Mouse (Mus musculus): ENCODE data around the gene Hcn3.

GRCm38 (mm10) chr3:89208736-89209135 is 48.7 kb upstream of the Hcn3 start:
- TF ChIP-seq POLR2AphosphoS5 (IDR thresholded peaks at IDR 0.05; ENCODE audit: insufficient replicate concordance, low read depth, low read length) (no peak), CTCF (IDR thresholded peaks at IDR 0.05; ENCODE audit: low read depth, low read length) (no peak), GATA2 (IDR thresholded peaks at IDR 0.05; ENCODE audit: borderline replicate concordance, low read depth, low read length) (no peak), GATA1 (IDR thresholded peaks at IDR 0.05; ENCODE audit: borderline replicate concordance, low read length) (no peak)

Data from G1E (cell line).